Mouse (Mus musculus): ENCODE results near the gene Ficd.
"Not testable (repeated sequence)": the region's sequence is repeated elsewhere in the genome, so short reads cannot be mapped to it uniquely, and the experiment has no call there.

Gene Ficd

GRCm38 (mm10) chr5:113773664-113774063, 38.1 kb downstream of the Ficd start:
- DNase-seq (ENCODE audit: low read depth), result peak; percentile 84

GRCm38 (mm10) chr5:113775585-113775984, 40.0 kb downstream of the Ficd start:
- no peak for DNase-seq (ENCODE audit: low read depth)

- DNase-seq (ENCODE audit: low read depth), result no peak
These were observed 40.7 kb downstream of the Ficd start for GRCm38 (mm10) chr5:113776128-113776895.

GRCm38 (mm10) chr5:113776896-113777226, 41.3 kb downstream of the Ficd start:
- DNase-seq (ENCODE audit: low read depth), result no peak

GRCm38 (mm10) chr5:113777728-113778127, 42.1 kb downstream of the Ficd start:
- not testable (repeated sequence) for DNase-seq (ENCODE audit: low read depth)

- DNase-seq (ENCODE audit: low read depth), result no peak
These were observed 44.0 kb downstream of the Ficd start for GRCm38 (mm10) chr5:113779569-113779968.

- no peak for DNase-seq (ENCODE audit: low read depth)
These were observed 44.6 kb downstream of the Ficd start for GRCm38 (mm10) chr5:113780082-113780752.

GRCm38 (mm10) chr5:113780763-113781162, 45.2 kb downstream of the Ficd start:
- DNase-seq (ENCODE audit: low read depth), result no peak

GRCm38 (mm10) chr5:113781254-113781653, 45.7 kb downstream of the Ficd start:
- no peak for DNase-seq (ENCODE audit: low read depth)

GRCm38 (mm10) chr5:113781875-113782274, 46.3 kb downstream of the Ficd start:
- DNase-seq (ENCODE audit: low read depth), result no peak

- no peak for DNase-seq (ENCODE audit: low read depth)
These were observed 47.0 kb downstream of the Ficd start for GRCm38 (mm10) chr5:113782624-113783023.

- DNase-seq (ENCODE audit: low read depth), result no peak
These were observed 48.0 kb downstream of the Ficd start for GRCm38 (mm10) chr5:113783581-113784001.

- DNase-seq (ENCODE audit: low read depth), result not testable (repeated sequence)
These were observed 48.5 kb downstream of the Ficd start for GRCm38 (mm10) chr5:113784104-113784503.

GRCm38 (mm10) chr5:113786985-113787384, 51.4 kb downstream of the Ficd start:
- DNase-seq (ENCODE audit: low read depth), result no peak

- no peak for DNase-seq (ENCODE audit: low read depth)
These were observed 53.0 kb downstream of the Ficd start for GRCm38 (mm10) chr5:113788645-113789044.

GRCm38 (mm10) chr5:113789075-113789788, 53.6 kb downstream of the Ficd start:
- no peak for DNase-seq (ENCODE audit: low read depth)

Measured in c-Kit-positive CD71-positive TER-119-negative erythroid progenitor cells, embryonic 14.5 days (primary cell).